Mouse (Mus musculus) spleen, adult 2 months (tissue): ENCODE data around the gene Hs3st5.

Source experiments
- CTCF ChIP-seq: fragments of 200-500 bp; IDR thresholded peaks from 2 replicates; pipeline ENCODE4 v1.5.1; 2011; ENCODE audit warnings: mild to moderate bottlenecking, inconsistent platforms; ENCODE audit not compliant: insufficient read depth, insufficient read length, insufficient replicate concordance; ENCODE audit errors: extremely low read depth
- POLR2A ChIP-seq: fragments of 200-500 bp; IDR thresholded peaks from 2 replicates; pipeline ENCODE4 v1.6.1; 2011; ENCODE audit warnings: low read depth, low read length, inconsistent platforms

DNA sequence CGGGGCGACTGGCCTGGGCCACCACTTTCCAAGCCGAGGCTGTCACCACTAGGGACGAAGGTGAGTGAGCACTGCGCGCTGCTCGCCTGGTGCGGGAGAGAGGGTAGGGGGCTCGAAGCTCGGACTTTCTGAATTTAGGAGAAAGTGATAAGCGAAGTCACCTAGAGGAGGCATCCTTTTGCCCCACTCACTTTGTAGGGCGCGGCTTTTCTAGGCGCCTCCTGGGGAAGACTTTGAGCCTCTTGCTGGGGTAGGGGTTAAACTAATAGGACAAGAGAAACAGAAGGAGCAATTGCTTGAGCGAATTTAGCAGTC, 899 bp downstream of the Hs3st5 start:
- TF ChIP-seq CTCF (no peak), POLR2A (no peak)
